Mouse (Mus musculus) lung, postnatal 0 days (tissue): ENCODE measurements at regions not wholly inside any gene's neighbourhood (a gene's known extent, or its start where the extent isn't known, plus 50 kb on each side); places are given as distances from the start of the nearest gene placed in this dataset.

Experiments
- CTCF ChIP-seq: IDR thresholded peaks from 2 replicates; pipeline ENCODE4 v1.5.1; 2016; ENCODE audit warnings: antibody characterized with exemption, mild to moderate bottlenecking
- EP300 ChIP-seq: IDR thresholded peaks from 2 replicates; pipeline ENCODE4 v1.6.1; 2016; ENCODE audit warnings: antibody characterized with exemption, mild to moderate bottlenecking, control low read depth

DNA sequence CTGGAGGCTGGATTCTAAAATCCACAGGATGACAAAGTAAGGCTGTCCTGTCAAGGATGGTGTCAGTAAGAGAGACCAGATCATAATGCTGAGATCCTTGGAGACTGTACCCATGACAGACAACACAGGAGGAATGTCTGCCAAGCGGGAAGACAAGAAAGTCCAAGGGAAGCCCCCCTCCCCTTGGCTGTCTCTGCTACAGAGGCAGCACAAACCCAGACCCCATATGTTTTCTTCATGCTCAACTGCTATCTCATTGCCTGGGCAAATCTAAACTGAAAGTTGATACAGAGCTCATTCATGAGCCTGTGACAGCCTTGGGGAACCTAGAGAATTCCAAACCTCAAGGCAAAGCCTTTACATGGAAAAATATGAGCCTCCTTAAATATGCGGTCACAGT is 177.7 kb upstream of the Id4 start:
- TF ChIP-seq CTCF (no peak), EP300 (no peak)
